Mouse (Mus musculus) lung, postnatal 10 days (tissue): ENCODE results near the gene Ngp.

Experiments used
- DNase-seq: peaks from one replicate; pipeline ENCODE4 v3.0.0; 2021

Ngp gene

GRCm38 (mm10) chr9:110440049-110440448, 20.5 kb downstream of the Ngp start:
- DNase-seq: peak; percentile 34

- DNase-seq: no peak
These were observed 21.0 kb downstream of the Ngp start for GRCm38 (mm10) chr9:110440559-110440958.

- no peak for DNase-seq
These were observed 28.8 kb downstream of the Ngp start for GRCm38 (mm10) chr9:110448356-110448755.

GRCm38 (mm10) chr9:110448857-110449617, 29.5 kb downstream of the Ngp start:
- DNase-seq: peak; percentile 91

GRCm38 (mm10) chr9:110452523-110452922, 33.0 kb downstream of the Ngp start:
- DNase-seq: no peak

- no peak for DNase-seq
These were observed 38.4 kb downstream of the Ngp start for GRCm38 (mm10) chr9:110457926-110458325.

- DNase-seq: peak; percentile 11
These were observed 39.7 kb downstream of the Ngp start for GRCm38 (mm10) chr9:110459145-110459727.

- no peak for DNase-seq
These were observed 41.6 kb downstream of the Ngp start for GRCm38 (mm10) chr9:110460884-110461815.

- DNase-seq: no peak
These were observed 42.8 kb downstream of the Ngp start for GRCm38 (mm10) chr9:110462321-110462720.

- no peak for DNase-seq
These were observed 44.5 kb downstream of the Ngp start for GRCm38 (mm10) chr9:110463983-110464591.

- DNase-seq: no peak
These were observed 45.8 kb downstream of the Ngp start for GRCm38 (mm10) chr9:110465336-110465735.

- DNase-seq: peak; percentile 42
These were observed 46.6 kb downstream of the Ngp start for GRCm38 (mm10) chr9:110466179-110466578.
